Mouse (Mus musculus) MEL (cell line): ENCODE data around the gene Acaca. TPM values are rescaled to one million over a fixed set of nuclear protein-coding genes. Genes with fewer than 3 reads are reported as not detected.

Source experiments
- DNase-seq: peaks from one replicate; pipeline ENCODE4 v3.0.0; 2011; ENCODE audit warnings: low read depth, low spot score
- H3K27ac ChIP-seq: 2 replicates; pipeline ENCODE4 v1.5.1; 2012; ENCODE audit warnings: low read depth, mild to moderate bottlenecking, control low read depth, low read length, moderate library complexity; ENCODE audit not compliant: control insufficient read depth
- H3K27me3 ChIP-seq, 2 experiments: fragments of 150-350 bp in 1 of 2; sonication (generic) in 1 of 2; 2 replicates each; pipeline ENCODE4 v1.6.1; 2012; ENCODE audit warnings: low read length in 2 of 2, mild to moderate bottlenecking in 2 of 2, improper control_type of control experiment in 1 of 2, moderate library complexity in 1 of 2; ENCODE audit not compliant: insufficient read depth in 2 of 2, control insufficient read depth in 1 of 2
- H3K36me3 ChIP-seq, 2 experiments: 2 replicates each; pipeline ENCODE4 v1.6.1; 2012 to 2014; ENCODE audit warnings: low read length in 2 of 2, improper control_type of control experiment in 1 of 2, inconsistent platforms in 1 of 2, mild to moderate bottlenecking in 1 of 2; ENCODE audit not compliant: insufficient read depth in 2 of 2, control insufficient read depth in 1 of 2
- H3K4me1 ChIP-seq, 2 experiments: fragments of 150-350 bp in 1 of 2; sonication (generic) in 1 of 2; 2 replicates each; pipeline ENCODE4 v1.6.1; 2012; ENCODE audit warnings: low read length in 2 of 2, improper control_type of control experiment in 1 of 2, mild to moderate bottlenecking in 1 of 2; ENCODE audit not compliant: insufficient read depth in 2 of 2, control insufficient read depth in 1 of 2
- H3K4me3 ChIP-seq, 2 experiments: fragments of 150-350 bp in 1 of 2; sonication (generic) in 1 of 2; 2 replicates each; pipeline ENCODE4 v1.5.1; 2012; ENCODE audit warnings: low read depth in 2 of 2, low read length in 2 of 2, mild to moderate bottlenecking in 2 of 2, moderate library complexity in 2 of 2, control low read depth in 1 of 2, improper control_type of control experiment in 1 of 2; ENCODE audit not compliant: control insufficient read depth in 1 of 2, insufficient read depth in 1 of 2
- H3K79me2 ChIP-seq: 2 replicates; pipeline ENCODE4 v1.6.1; 2012; ENCODE audit warnings: mild to moderate bottlenecking, low read length, moderate library complexity; ENCODE audit not compliant: control insufficient read depth, poor library complexity, insufficient read depth
- H3K9ac ChIP-seq: 2 replicates; pipeline ENCODE4 v1.6.1; 2012; ENCODE audit warnings: low read depth, mild to moderate bottlenecking, control low read depth, low read length, moderate library complexity; ENCODE audit not compliant: control insufficient read depth, poor library complexity, severe bottlenecking
- H3K9me3 ChIP-seq: fragments of 150-350 bp; sonication (generic); replicated peaks from 2 replicates; pipeline ENCODE4 v1.6.1; 2012; ENCODE audit warnings: mild to moderate bottlenecking, low read length, improper control_type of control experiment, moderate library complexity; ENCODE audit not compliant: insufficient read depth
- CTCF ChIP-seq, 3 experiments: IDR thresholded peaks in 2 of 3; conservative IDR thresholded peaks in 1 of 3; 2 replicates each; pipeline ENCODE4 v1.5.1; 2011 to 2012; ENCODE audit warnings: low read length in 3 of 3, low read depth in 2 of 3, mild to moderate bottlenecking in 2 of 3, improper control_type of control experiment in 1 of 3, inconsistent platforms in 1 of 3, mixed read lengths in 1 of 3, moderate library complexity in 1 of 3; ENCODE audit not compliant: control insufficient read depth in 1 of 3, insufficient read depth in 1 of 3, poor library complexity in 1 of 3, severe bottlenecking in 1 of 3
- ETS1 ChIP-seq: IDR thresholded peaks from 2 replicates; pipeline ENCODE4 v1.6.1; 2012; ENCODE audit warnings: low read depth, mild to moderate bottlenecking, inconsistent platforms, low read length, improper control_type of control experiment, moderate library complexity
- JUND ChIP-seq: IDR thresholded peaks from 2 replicates; pipeline ENCODE4 v1.6.1; 2011; ENCODE audit warnings: low read depth, mild to moderate bottlenecking, improper control_type of control experiment, low read length
- KAT2A ChIP-seq: conservative IDR thresholded peaks from 2 replicates; pipeline ENCODE4 v1.6.1; 2012; ENCODE audit warnings: low read depth, low read length, improper control_type of control experiment, inconsistent platforms
- MAFK ChIP-seq: IDR thresholded peaks from 2 replicates; pipeline ENCODE4 v1.6.1; 2011; ENCODE audit warnings: low read depth, mild to moderate bottlenecking, low read length, improper control_type of control experiment, borderline replicate concordance
- MEF2A ChIP-seq: IDR thresholded peaks from 2 replicates; pipeline ENCODE4 v1.6.1; 2014; ENCODE audit warnings: low read depth, mild to moderate bottlenecking, inconsistent platforms, low read length, improper control_type of control experiment; ENCODE audit not compliant: poor library complexity, insufficient replicate concordance, severe bottlenecking; ENCODE audit errors: extremely low read depth
- MYB ChIP-seq: IDR thresholded peaks from 2 replicates; pipeline ENCODE4 v1.6.1; 2011; ENCODE audit warnings: mild to moderate bottlenecking, low read depth, low read length, improper control_type of control experiment
- NELFE ChIP-seq: IDR thresholded peaks from 2 replicates; pipeline ENCODE4 v1.6.1; 2011; ENCODE audit warnings: low read depth, low read length, improper control_type of control experiment
- NRF1 ChIP-seq: IDR thresholded peaks from 2 replicates; pipeline ENCODE4 v1.6.1; 2014; ENCODE audit warnings: low read depth, mild to moderate bottlenecking, inconsistent platforms, low read length, improper control_type of control experiment, moderate library complexity; ENCODE audit not compliant: poor library complexity, insufficient read depth, severe bottlenecking
- POLR2A ChIP-seq, 2 experiments: IDR thresholded peaks; 2 replicates each; pipeline ENCODE4 v1.6.1; 2011 to 2012; ENCODE audit warnings: low read length in 2 of 2, mild to moderate bottlenecking in 2 of 2, control low read depth in 1 of 2, improper control_type of control experiment in 1 of 2, low read depth in 1 of 2, moderate library complexity in 1 of 2; ENCODE audit not compliant: control insufficient read depth in 1 of 2, insufficient read depth in 1 of 2, poor library complexity in 1 of 2
- RCOR1 ChIP-seq: IDR thresholded peaks from 2 replicates; pipeline ENCODE4 v1.6.1; 2012; ENCODE audit warnings: low read depth, mild to moderate bottlenecking, inconsistent platforms, low read length, improper control_type of control experiment
- SMC3 ChIP-seq: IDR thresholded peaks from 2 replicates; pipeline ENCODE4 v1.6.1; 2011; ENCODE audit warnings: low read depth, low read length, improper control_type of control experiment
- TBP ChIP-seq: IDR thresholded peaks from 2 replicates; pipeline ENCODE4 v1.8.0; 2011; ENCODE audit warnings: low read depth, low read length, improper control_type of control experiment
- TCF12 ChIP-seq: IDR thresholded peaks from 2 replicates; pipeline ENCODE4 v1.6.1; 2014; ENCODE audit warnings: low read depth, mild to moderate bottlenecking, inconsistent platforms, low read length, improper control_type of control experiment, moderate library complexity
- UBTF ChIP-seq: IDR thresholded peaks from 2 replicates; pipeline ENCODE4 v1.6.1; 2012; ENCODE audit warnings: low read depth, mild to moderate bottlenecking, inconsistent platforms, low read length, improper control_type of control experiment, moderate library complexity, borderline replicate concordance; ENCODE audit not compliant: insufficient read depth
- USF2 ChIP-seq, 2 experiments: IDR thresholded peaks; 2 replicates each; pipeline ENCODE4 v1.6.1; 2011 to 2012; ENCODE audit warnings: improper control_type of control experiment in 2 of 2, low read length in 2 of 2, borderline replicate concordance in 1 of 2, inconsistent platforms in 1 of 2, low read depth in 1 of 2, mild to moderate bottlenecking in 1 of 2; ENCODE audit not compliant: insufficient read depth in 1 of 2
- ZC3H11A ChIP-seq: IDR thresholded peaks from 2 replicates; pipeline ENCODE4 v1.6.1; 2012; ENCODE audit warnings: low read depth, mild to moderate bottlenecking, inconsistent platforms, low read length, improper control_type of control experiment
- ZKSCAN1 ChIP-seq: IDR thresholded peaks from 2 replicates; pipeline ENCODE4 v1.6.1; 2012; ENCODE audit warnings: low read depth, mild to moderate bottlenecking, inconsistent platforms, low read length, improper control_type of control experiment, moderate library complexity
- ZMIZ1 ChIP-seq: IDR thresholded peaks from 2 replicates; pipeline ENCODE4 v1.6.1; 2012; ENCODE audit warnings: low read depth, mild to moderate bottlenecking, inconsistent platforms, low read length, improper control_type of control experiment, moderate library complexity
- polyA plus RNA-seq, 2 experiments: library from polyadenylated mRNA; stranded (reverse) in 1 of 2; unstranded in 1 of 2; fragments of >175 nt in 1 of 2; fragments of >200 nt in 1 of 2; gene quantifications; 2 replicates each; pipeline versions ENCODE4 v1.2.1 to v1.2.4; 2012; ENCODE audit warnings: low replicate concordance in 2 of 2, low read depth in 1 of 2; ENCODE audit not compliant: insufficient read length in 2 of 2, insufficient read depth in 1 of 2, missing spikeins in 1 of 2
- total RNA-seq: library from RNA; depleted of rRNA; stranded (reverse); fragments of 300-350 nt; gene quantifications from 2 replicates; pipeline ENCODE4 v1.2.3, GENCODE M21; 2012

Acaca gene
- total and polyA plus RNA-seq, 3 experiments = 32.0 to 52.0 (median 33.9) TPM

DNA sequence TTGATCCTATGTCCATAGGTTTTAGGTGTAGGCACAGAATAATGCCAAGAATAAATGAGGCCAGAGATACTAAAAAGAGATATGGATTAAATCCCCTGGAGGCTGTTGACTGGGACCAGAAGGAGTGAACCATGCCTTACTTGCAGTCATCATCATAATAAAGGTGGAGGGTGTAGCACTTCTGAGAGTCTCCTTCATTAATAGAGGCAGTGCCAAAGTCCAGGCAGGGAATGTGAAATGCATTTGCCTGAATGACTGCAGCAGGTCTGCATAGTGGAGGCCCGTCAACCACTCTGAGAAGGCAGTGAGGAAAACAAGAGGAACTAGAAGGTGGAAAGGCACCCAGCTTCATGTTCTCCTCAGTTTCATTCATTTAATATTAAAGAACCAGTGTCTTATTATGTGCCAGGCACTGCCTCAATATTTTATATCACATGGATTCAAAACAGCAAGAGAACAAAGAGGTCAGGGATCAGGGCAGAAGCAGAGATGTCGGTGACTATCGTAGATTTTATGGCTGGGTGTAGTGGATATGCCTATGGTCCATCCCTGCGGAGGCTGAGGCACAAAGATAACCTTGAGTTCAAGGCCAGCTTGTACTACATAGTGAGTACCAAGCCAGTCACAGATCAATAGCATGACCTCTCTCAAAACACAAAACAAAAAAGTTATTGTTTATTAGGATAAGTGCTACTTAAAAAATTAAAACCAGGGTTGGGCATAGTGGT lies 27.2 kb downstream of the Acaca start:
- no peak overlapping the region for H3K27ac ChIP-seq
- no peak for DNase-seq
- H3K9me3 ChIP-seq = no peaks in the 10 kb centered on the region
- no peak overlapping the region for H3K4me3 ChIP-seq
- no peak overlapping the region for H3K9ac ChIP-seq
- no peaks in the 10 kb centered on the region for H3K36me3 ChIP-seq
- TF ChIP-seq TCF12 = no peak
- TF ChIP-seq MYB = no peak
- no peak for TF ChIP-seq POLR2A (IDR thresholded peaks at IDR 0.05; ENCODE audit: control insufficient read depth in 1 of 2, insufficient read depth in 1 of 2, low read depth in 1 of 2, low read length in 2 of 2, poor library complexity in 1 of 2)
- no peak for TF ChIP-seq ZC3H11A
- TF ChIP-seq KAT2A = no peak
- no peak for TF ChIP-seq UBTF
- TF ChIP-seq MEF2A = no peak
- no peak for TF ChIP-seq CTCF (IDR thresholded peaks at IDR 0.05 in 2 of 3, conservative IDR thresholded peaks at IDR 0.05 in 1 of 3; ENCODE audit: control insufficient read depth in 1 of 3, insufficient read depth in 1 of 3, low read depth in 2 of 3, low read length in 3 of 3, poor library complexity in 1 of 3, severe bottlenecking in 1 of 3)
- H3K4me1 ChIP-seq = no peaks in the 10 kb centered on the region
- no peaks in the 10 kb centered on the region for H3K27me3 ChIP-seq
- H3K79me2 ChIP-seq = no peaks in the 10 kb centered on the region

DNA sequence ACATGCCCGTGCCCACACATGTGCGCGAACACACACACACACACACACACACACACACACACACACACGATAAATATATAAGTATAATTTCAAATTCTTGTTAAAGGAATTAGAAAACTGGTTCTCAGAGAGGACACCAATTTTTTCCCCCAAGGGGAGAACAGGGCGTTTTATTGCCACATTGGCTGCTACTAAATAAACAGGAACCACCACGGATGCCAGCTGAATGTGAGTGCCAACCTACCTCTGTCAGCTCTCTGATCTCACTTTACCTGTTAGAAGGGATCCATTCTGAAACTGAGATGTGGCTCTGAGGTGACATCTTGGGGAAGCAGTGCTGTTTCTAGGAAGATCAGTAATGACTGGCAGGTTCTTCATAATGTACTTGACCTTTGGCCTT lies 34.7 kb downstream of the Acaca start:
- no peak for TF ChIP-seq USF2 (IDR thresholded peaks at IDR 0.05; ENCODE audit: borderline replicate concordance in 1 of 2, insufficient read depth in 1 of 2, low read depth in 1 of 2, low read length in 2 of 2)
- no peaks in the 10 kb centered on the region for H3K9me3 ChIP-seq
- no peak overlapping the region for H3K9ac ChIP-seq
- peaks cover 0 to 2% of the 10 kb centered on the region in 2 experiments; a peak in 1 of 4 replicates for H3K27me3 ChIP-seq
- no peaks in the 10 kb centered on the region; a peak in 1 of 4 replicates for H3K36me3 ChIP-seq
- H3K79me2 ChIP-seq = no peaks in the 10 kb centered on the region
- no peak overlapping the region for H3K27ac ChIP-seq
- H3K4me1 ChIP-seq = peaks cover 0 to under 1% of the 10 kb centered on the region in 2 experiments; a peak in 2 of 4 replicates
- H3K4me3 ChIP-seq = no peak overlapping the region
- no peak for DNase-seq

- no peak for DNase-seq
- no peaks in the 10 kb centered on the region for H3K9me3 ChIP-seq
- H3K27ac ChIP-seq = no peak overlapping the region
- peaks cover 0 to 4% of the 10 kb centered on the region in 2 experiments; a peak in 2 of 4 replicates for H3K4me1 ChIP-seq
- H3K4me3 ChIP-seq = no peak overlapping the region
- peaks cover 0 to 4% of the 10 kb centered on the region in 2 experiments; a peak in 2 of 4 replicates for H3K36me3 ChIP-seq
- no peak overlapping the region for H3K9ac ChIP-seq
- no peaks in the 10 kb centered on the region for H3K79me2 ChIP-seq
- H3K27me3 ChIP-seq = peaks cover 0 to 2% of the 10 kb centered on the region in 2 experiments; a peak in 1 of 4 replicates
- TF ChIP-seq NELFE (no peak), TBP (no peak), RCOR1 (no peak), NRF1 (no peak), MAFK (no peak), SMC3 (no peak), ETS1 (no peak), UBTF (no peak), POLR2A (IDR thresholded peaks at IDR 0.05; ENCODE audit: control insufficient read depth in 1 of 2, insufficient read depth in 1 of 2, low read depth in 1 of 2, low read length in 2 of 2, poor library complexity in 1 of 2) (no peak), ZMIZ1 (no peak), CTCF (IDR thresholded peaks at IDR 0.05 in 2 of 3, conservative IDR thresholded peaks at IDR 0.05 in 1 of 3; ENCODE audit: control insufficient read depth in 1 of 3, insufficient read depth in 1 of 3, low read depth in 2 of 3, low read length in 3 of 3, poor library complexity in 1 of 3, severe bottlenecking in 1 of 3) (no peak), MEF2A (no peak), JUND (no peak), KAT2A (no peak), ZKSCAN1 (no peak), ZC3H11A (no peak)
Measured at GRCm38 (mm10) chr11:84164561-84164960, 35.1 kb downstream of the Acaca start.
